Mouse (Mus musculus) lung, adult 2 months (tissue): ENCODE data around the gene Tnpo3. TPM values are rescaled to one million over a fixed set of nuclear protein-coding genes. Genes with fewer than 3 reads are reported as not detected.

Experiments used
- DNase-seq: peaks from one replicate; pipeline ENCODE4 v3.0.0; 2022
- H3K4me1 ChIP-seq: fragments of 200-500 bp; 2 replicates; pipeline ENCODE4 v1.6.1; 2011; ENCODE audit warnings: low read length; ENCODE audit not compliant: control insufficient read depth, insufficient read depth
- H3K4me3 ChIP-seq: fragments of 200-500 bp; replicated peaks from 2 replicates; pipeline ENCODE3; 2011; ENCODE audit warnings: low read depth, mild to moderate bottlenecking, control low read depth, low read length; ENCODE audit errors: extremely low read depth
- CTCF ChIP-seq: fragments of 200-500 bp; IDR thresholded peaks from 2 replicates; pipeline ENCODE4 v1.5.1; 2011; ENCODE audit warnings: mild to moderate bottlenecking, low read length, control low read depth; ENCODE audit not compliant: insufficient read depth
- POLR2A ChIP-seq: fragments of 200-500 bp; IDR thresholded peaks from 2 replicates; pipeline ENCODE4 v1.6.1; 2011; ENCODE audit warnings: low read depth, mild to moderate bottlenecking, control low read depth, low read length, borderline replicate concordance; ENCODE audit errors: extremely low read depth
- WGBS: fragments of 180-500 bp; shearing (Covaris S2); methylation state at CpG from one replicate; pipeline ENCODE4 v1.1.7; 2018; 5-methylcytosine and 5-hydroxymethylcytosine counted together
- polyA plus RNA-seq: library from polyadenylated mRNA; depleted of rRNA; stranded (reverse); fragments of >200 nt; gene quantifications from 2 replicates; pipeline ENCODE4 v1.2.3, GENCODE M21; 2012

The Tnpo3 gene
- polyA plus RNA-seq, 1 experiment, result 36.9 TPM

- TF ChIP-seq CTCF, result no peak
- H3K4me1 ChIP-seq, result peaks cover 6% of the 10 kb centered on the region; the same call in 1 of the 2 replicates
- WGBS, result 59% methylated on average over 6 of the region's 6 CpGs
- no peak overlapping the region for H3K4me3 ChIP-seq
- no peak for DNase-seq
Observed at GRCm38 (mm10) chr6:29522626-29523300, 86.9 kb downstream of the Tnpo3 start.

GRCm38 (mm10) chr6:29517139-29517538 lies 92.5 kb downstream of the Tnpo3 start:
- Histone ChIP-seq H3K4me3 (no peak overlapping the region), H3K4me1 (peaks cover 2% of the 10 kb centered on the region; the same call in 1 of the 2 replicates)
- TF ChIP-seq CTCF, result peak; percentile 95
- no peak for TF ChIP-seq POLR2A
- peak; percentile 64 for DNase-seq
- under 1% methylated on average over 5 of the region's 5 CpGs for WGBS

DNA sequence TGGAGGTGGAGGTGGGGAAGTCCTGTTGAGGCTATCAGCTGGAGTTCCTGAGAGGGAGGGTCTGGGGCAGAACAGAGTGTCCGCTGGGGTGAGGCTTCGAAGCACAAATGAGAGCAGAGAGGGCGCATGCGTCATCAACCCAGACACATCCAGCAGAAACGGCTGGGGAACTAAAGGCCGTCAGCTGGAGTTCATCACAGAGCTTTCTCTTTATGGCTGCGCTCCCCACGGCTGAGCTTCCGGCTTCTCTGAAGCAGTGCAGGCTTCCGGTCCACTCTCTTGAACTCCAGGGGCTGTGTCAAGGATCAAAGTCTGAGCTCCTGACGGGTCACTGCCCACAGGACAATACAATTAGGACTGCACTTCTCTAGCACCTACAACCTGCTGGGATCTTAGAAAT lies 96.4 kb downstream of the Tnpo3 start:
- no peak for DNase-seq
- no peak for TF ChIP-seq POLR2A
- TF ChIP-seq CTCF, result no peak
- under 1% methylated on average over 11 of the region's 11 CpGs for WGBS
- Histone ChIP-seq H3K4me1 (peaks cover 2% of the 10 kb centered on the region; the same call in 1 of the 2 replicates), H3K4me3 (no peak overlapping the region)

DNA sequence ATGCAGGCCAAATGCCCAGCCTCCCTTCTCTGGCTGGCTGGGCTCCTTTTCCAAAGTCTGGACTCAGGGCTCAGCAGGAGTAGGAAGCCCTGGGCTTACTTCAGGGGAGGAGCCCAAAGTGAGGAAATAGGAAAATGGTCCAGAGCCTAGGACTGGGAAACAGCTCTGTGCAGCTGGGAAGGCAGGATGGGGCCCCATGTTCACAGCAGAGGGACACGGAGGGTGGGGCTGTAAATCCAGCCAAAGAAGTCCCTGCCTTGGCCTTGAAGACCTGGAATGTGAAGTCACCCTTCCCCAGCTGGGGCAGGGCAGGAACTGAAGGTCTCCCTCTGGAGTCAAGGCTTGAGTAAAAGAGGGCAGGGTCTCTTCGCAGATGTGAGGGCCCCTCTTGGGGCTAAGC lies 100.6 kb downstream of the Tnpo3 start:
- DNase-seq, result no peak
- H3K4me3 ChIP-seq, result no peak overlapping the region
- no peak for TF ChIP-seq CTCF
- no peak for TF ChIP-seq POLR2A
- H3K4me1 ChIP-seq, result peaks cover 2% of the 10 kb centered on the region; the same call in 1 of the 2 replicates
- WGBS, result 52% methylated on average over 2 of the region's 2 CpGs

- 2% methylated on average over 43 of the region's 47 CpGs for WGBS
- no peak for DNase-seq
- no peak for TF ChIP-seq POLR2A
- TF ChIP-seq CTCF, result no peak
- Histone ChIP-seq H3K4me1 (no peaks in the 10 kb centered on the region; the same call in 1 of the 2 replicates), H3K4me3 (peak within 1 kb of the TSS; percentile 10)
Observed at GRCm38 (mm10) chr6:29507447-29508309, 102.0 kb downstream of the Tnpo3 start, which contains the start of gene Kcp. Gene Kcp, minus strand, starts transcription at chr6:29507952.

DNA sequence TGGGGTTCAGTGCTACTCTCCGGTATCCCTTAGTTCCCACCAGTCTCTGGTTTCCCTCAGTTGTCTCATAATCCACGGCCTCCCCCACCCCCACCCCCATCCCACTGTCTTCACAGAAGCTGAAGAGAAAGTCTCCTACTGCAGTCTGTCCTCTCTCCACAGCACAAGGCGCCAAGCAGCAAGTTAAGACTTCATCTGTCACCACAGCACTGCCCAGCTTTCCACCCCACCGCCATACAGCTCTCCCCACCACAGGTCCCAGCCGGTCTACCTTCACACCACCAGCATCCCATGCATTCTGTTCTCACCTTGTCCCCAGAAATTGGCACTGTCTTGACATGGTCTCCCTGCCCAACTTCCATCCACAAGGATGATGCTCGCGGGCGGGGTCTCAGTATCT lies 102.9 kb downstream of the Tnpo3 start:
- Histone ChIP-seq H3K4me3 (no peak overlapping the region), H3K4me1 (no peaks in the 10 kb centered on the region)
- 40% methylated on average over 8 of the region's 8 CpGs for WGBS
- DNase-seq, result no peak
- TF ChIP-seq CTCF (no peak), POLR2A (no peak)

DNA sequence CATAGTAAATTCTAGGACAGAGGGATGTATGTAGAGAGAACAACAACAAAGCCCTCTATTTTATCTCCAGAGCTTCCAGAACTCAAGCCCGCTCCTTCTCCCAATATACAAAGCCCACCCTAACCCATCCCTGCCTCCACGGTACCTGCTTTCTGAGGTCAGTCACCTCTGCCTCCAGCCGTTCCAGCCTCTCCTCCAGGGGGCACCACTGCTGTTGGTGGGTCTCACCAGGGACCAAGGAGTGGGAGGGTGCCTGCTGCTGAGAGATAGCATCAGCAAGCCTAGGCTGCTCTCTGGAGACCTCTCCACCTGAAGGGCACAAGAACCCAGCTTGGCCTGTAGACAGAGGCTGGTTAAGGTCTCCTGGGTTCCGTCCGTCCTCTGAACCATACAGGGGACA lies 104.2 kb downstream of the Tnpo3 start:
- DNase-seq, result no peak
- TF ChIP-seq POLR2A (no peak), CTCF (no peak)

GRCm38 (mm10) chr6:29501599-29501998 lies 108.1 kb downstream of the Tnpo3 start:
- H3K4me1 ChIP-seq, result no peaks in the 10 kb centered on the region
- TF ChIP-seq CTCF, result no peak
- no peak for TF ChIP-seq POLR2A
- no peak for DNase-seq
- H3K4me3 ChIP-seq, result no peak overlapping the region
- 90% methylated on average over 1 of the region's 1 CpGs for WGBS

More for the DNA sequence above, 104.2 kb downstream of the Tnpo3 start:
- 92% methylated on average over 5 of the region's 5 CpGs for whole genome bisulfite sequencing
- Histone ChIP-seq H3K4me3 (no peak overlapping the region), H3K4me1 (no peaks in the 10 kb centered on the region)

GRCm38 (mm10) chr6:29500810-29501209 lies 108.9 kb downstream of the Tnpo3 start:
- DNase-seq, result no peak
- no peaks in the 10 kb centered on the region for H3K4me1 ChIP-seq
- no peak overlapping the region for H3K4me3 ChIP-seq
- WGBS, result 92% methylated on average over 6 of the region's 6 CpGs
- TF ChIP-seq CTCF (no peak), POLR2A (no peak)

- TF ChIP-seq CTCF (no peak), POLR2A (no peak)
- WGBS, result 86% methylated on average over 7 of the region's 7 CpGs
- Histone ChIP-seq H3K4me3 (no peak overlapping the region), H3K4me1 (no peaks in the 10 kb centered on the region)
- DNase-seq, result no peak
Observed at GRCm38 (mm10) chr6:29500177-29500576, 109.5 kb downstream of the Tnpo3 start.
